Mouse (Mus musculus) testis, adult 2 months (tissue): ENCODE results near the gene Znrd1.

Source experiments
- CTCF ChIP-seq: fragments of 200-500 bp; IDR thresholded peaks from 2 replicates; pipeline ENCODE4 v1.5.1; 2012; ENCODE audit warnings: low read depth, mild to moderate bottlenecking, inconsistent platforms, low read length, moderate library complexity; ENCODE audit not compliant: control insufficient read depth, insufficient read depth, insufficient replicate concordance
- POLR2A ChIP-seq: fragments of 200-500 bp; IDR thresholded peaks from 2 replicates; pipeline ENCODE4 v1.6.1; 2012; ENCODE audit warnings: low read depth, mild to moderate bottlenecking, inconsistent platforms, low read length, moderate library complexity; ENCODE audit not compliant: control insufficient read depth

DNA sequence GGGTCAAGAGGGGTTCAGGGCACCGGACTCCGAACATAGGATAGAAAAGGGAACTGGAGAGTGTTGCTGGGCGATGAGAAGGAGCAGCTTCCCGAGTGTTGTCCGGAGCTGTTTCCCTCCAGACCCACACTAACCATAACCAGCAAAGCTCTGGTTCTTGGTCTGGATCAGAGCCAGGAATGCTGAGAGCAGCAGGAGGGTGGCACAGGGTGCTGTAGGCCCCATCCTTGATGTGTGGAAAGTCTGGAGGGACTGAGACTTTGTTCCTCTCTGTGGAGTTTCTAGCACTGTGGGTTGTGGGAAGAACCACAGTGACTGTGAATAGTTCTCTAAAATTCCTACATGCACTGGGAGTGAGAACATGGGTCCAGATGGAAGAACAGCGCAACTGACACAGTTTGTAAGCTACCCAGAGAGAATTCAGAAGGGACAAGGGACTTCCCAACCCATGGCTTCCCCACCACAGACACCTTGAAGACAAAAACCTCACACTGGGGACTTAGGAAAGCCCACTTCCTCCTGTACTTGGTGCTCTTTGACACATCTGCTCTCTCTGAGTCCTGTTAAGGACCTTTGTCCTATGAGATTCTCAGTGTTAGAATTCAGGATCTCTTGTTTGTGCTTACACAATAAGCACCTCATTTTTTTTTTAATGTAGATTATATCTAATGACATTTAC, 13.0 kb upstream of the Znrd1 start:
- TF ChIP-seq CTCF = no peak
- TF ChIP-seq POLR2A = no peak
